Mouse (Mus musculus) thymus, postnatal 14 days (tissue): ENCODE measurements at regions not wholly inside any gene's neighbourhood (a gene's known extent, or its start where the extent isn't known, plus 50 kb on each side); places are given as distances from the start of the nearest gene placed in this dataset.
A peak's percentile ranks its signal among the peaks of the same experiment; 100 is the strongest.

Source experiments
- DNase-seq: peaks from one replicate; pipeline ENCODE4 v3.0.0; 2021

DNA sequence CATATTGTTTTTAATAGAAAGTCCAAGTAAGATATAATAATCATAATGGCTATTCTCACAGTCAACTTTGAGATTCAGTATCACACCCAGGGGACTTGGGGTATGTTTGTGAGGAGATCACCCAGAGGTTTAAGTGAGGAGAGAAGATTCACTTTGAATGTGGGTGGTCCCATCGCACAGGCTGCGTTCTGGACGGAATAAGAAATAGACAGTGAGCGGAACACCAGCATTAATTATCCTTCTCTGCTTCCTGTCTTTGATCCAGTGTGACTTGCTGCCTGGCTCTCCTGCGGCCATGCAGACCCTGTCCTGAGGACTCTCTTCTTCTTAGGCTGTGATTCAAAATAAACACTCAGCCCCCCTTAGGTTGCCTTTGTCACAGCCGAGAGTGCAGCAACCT is 60.6 kb upstream of the Kras start:
- no peak for DNase-seq

DNA sequence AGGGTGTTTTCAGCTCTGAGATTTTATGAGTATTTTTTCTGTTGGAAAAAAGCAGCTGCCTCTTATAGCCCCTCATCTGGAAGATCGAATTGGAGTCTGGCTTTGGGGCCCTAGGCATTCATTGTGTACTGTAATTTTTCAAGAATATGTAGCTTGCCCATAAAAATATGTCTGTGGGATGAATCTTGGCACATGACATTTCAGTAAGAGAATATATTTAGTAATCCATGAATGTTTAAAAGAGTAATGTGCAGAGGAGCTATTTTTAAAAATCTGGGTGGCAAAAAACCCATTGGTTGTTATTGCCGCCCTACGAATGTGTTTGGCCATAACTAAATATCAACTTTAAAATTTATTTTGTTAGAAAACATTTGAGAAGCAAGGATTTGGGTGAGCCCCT is 59.0 kb upstream of the Kras start:
- no peak for DNase-seq

DNA sequence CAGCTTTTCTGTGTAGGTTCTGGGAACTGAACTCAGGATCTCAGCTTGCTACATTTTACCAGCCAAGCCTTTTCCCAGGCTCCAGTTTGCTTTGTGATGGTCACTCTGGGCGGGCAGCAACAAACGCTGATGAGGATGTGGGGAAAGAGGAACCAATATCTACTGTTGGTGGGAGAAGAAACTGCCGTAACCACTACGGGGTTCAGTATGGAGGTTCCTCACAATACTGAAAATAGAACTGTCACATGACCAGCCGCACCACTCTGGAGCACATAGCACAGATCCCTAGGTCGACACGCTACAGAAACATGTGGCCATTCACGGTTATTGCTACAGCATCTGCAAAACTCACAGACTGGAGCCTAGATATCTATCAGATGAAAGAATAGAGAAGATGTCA is 57.2 kb upstream of the Kras start:
- DNase-seq = no peak

DNA sequence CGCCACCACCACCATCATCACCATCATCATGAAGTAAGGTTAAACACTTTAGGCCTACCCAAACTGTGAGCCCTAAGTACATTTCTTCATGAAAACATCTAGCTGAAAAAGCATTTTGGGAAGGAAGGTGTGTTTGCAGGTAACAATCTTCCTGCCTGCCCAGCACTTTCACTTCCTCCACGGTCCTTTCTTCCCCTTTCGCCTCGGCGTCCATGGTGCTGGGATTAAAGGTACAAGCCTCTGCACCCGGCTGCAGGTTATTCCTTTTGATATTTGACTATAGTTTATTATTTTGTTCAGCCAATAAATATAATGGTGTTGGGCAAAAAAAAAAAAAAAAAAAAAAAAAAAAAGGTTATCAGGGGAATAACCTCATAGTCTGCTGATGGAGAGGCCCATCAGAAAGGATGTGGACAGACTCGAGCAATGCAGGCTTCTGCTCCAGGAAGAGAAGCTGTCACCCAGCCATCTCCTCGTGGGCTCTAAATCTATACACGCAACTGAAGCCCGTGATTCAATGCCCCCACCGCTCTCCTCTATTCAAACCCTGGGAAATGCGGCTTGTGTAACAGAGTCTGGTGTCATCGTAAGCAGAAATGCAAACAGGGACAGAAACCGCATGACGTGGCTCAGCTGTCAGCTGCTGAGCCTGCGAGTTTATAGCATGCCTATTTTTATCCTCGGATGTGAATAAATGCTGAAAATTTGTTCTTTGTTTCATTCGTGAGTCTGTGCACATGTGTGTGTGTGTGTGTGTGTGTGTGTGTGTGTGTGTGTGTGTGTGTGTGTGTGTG is 56.5 kb upstream of the Kras start:
- peak; percentile 69 for DNase-seq

DNA sequence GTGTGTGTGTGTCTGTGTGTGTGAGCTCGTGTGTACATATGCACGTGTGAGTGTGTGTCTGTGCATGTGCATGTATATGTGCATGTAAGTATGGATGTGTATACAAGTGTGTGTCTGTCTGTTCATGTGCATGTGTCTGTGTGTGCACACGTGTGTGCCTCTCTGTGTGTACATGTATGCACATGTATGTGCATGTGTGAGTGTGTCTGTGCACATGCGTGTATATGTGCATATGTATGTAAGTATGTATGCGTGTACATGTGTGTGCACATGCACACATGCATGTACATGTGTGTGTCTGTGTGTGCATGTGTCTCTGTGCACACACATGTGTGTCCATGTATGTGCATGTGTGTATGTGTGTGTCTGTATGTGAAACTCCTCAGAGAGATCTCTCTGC is 55.6 kb upstream of the Kras start:
- no peak for DNase-seq

DNA sequence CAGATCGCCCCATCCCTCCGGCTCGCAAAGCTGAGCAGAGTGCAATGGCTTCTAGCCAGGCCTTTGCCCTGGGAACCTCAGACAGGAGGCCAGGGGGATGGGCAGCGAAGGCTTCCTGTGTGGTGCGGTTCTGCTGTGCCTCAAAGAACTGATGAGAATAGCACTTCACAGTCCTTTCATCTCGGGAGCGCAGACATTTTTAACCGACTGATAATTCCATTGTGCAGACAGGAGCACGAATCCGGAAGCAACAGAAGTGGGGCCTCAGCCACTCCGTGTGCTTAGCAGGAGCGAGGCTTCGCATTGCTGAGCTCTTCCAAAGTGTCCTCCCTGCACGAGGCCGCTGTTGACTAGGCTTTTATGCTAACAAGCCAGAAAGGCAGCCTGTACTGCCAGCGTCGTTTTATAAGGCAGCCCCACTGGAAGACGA is 53.6 kb upstream of the Kras start:
- peak; percentile 80 for DNase-seq

DNA sequence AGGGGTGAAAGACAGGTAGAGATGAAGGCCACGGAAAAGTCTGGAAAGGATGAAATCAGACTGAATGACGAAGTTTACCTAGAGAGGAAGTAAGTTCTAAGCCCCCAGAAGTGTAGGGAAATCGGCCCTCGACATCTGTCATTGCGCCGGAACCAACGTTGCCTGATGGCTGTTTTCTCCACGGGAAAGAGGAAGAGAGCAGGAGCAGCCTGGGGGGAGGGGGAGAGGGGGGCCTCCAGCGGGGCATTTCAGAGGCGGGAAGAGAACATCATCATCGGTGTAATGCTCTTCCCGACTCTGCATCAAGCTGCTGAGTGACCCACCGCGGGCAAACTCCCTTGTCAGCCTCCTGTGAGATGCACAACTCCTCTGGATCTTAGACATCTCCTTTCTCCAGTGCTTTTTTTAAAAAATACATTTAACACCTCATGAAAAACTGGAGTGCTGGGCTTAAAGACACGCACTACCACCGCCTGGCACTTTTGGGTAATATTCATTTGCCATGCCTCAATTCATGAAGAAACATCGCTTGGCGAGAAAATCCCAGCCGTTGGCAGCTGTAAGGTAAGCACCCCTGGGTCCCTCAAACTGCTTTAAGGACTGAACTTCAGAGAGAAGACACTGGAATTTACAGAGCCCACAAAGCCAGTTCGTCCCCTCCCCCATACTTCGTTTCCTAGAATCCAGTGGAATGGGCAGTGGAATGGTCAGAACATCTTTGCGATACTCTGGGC is 53.0 kb upstream of the Kras start:
- DNase-seq = peak; percentile 46

DNA sequence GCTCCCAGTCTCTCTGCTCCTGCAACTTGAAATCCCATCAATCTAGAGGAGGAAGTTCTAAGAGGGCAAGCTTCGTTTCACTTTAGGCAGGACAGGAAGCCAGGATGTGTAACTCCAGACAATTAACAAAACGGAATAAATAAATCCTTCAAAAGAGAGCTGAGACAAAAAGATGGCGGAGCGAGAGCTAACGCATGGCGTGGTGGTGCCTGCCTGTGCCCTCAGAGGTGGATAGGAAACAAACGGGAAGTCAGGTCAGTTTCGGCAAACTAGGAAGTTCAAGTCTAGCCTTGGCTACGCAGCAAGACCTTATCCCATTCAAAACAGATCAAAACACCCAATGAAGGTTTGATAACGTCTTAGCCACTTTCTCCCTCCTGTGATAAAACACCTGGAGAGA is 52.1 kb upstream of the Kras start:
- DNase-seq = no peak

DNA sequence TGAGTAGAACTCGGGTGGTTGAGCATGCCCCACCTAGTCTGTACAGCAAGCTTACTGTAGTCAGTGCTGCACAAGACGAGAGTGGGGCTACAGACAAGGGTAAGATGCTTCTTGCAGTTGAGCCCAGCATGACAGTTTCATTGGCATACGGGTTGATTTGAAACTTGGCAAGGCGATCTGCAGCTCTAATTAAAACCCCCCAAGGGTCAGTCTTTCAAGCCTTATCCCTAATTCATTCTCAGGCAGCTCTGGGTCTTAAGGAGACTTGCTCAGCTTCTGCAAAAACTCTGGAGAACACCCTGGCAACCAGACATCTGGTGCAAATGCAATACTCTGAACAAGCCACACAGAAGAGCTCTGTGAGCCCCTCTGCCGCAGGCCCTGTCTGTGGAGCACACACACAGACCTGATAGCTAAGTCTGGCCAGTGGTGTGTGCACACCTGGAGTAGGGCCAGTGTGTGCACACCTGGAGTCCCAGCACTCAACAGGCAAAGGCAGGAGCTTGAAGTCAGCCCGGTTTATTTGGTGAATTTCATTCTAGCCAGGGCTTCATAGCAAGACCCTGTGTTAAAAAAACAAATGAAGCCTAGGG is 50.3 kb upstream of the Kras start:
- no peak for DNase-seq
